Mouse (Mus musculus) Patski (cell line): ENCODE measurements around the gene Trpv2. TPM values are rescaled to one million over a fixed set of nuclear protein-coding genes. Genes with fewer than 3 reads are reported as not detected.
"Not testable (repeated sequence)": the region's sequence is repeated elsewhere in the genome, so short reads cannot be mapped to it uniquely, and the experiment has no call there.

Experiments
- ATAC-seq: fragments of 100-300 bp; one replicate; pipeline ENCODE4 v1.8.0; 2021
- CTCF ChIA-PET: fragments of 350-600 bp; sonication (Branson Sonifier 250); formaldehyde crosslinking; loops from one replicate; lab custom pipeline; 2022; ENCODE audit warnings: inconsistent platforms; lab: Charles Lee
- POLR2A ChIA-PET: fragments of 350-600 bp; sonication (Branson Sonifier 250); formaldehyde crosslinking; loops from one replicate; lab custom pipeline; 2022; ENCODE audit warnings: antibody characterized with exemption, inconsistent platforms; lab: Charles Lee
- DNase-seq: peaks from one replicate; pipeline ENCODE4 v3.0.0-alpha.2; 2011; ENCODE audit warnings: low read depth, low spot score
- H3K27me3 ChIP-seq: fragments of 371-371 bp; one replicate; pipeline ENCODE4 v1.5.1; 2021
- CTCF ChIP-seq: fragments of 100-300 bp; IDR thresholded peaks from one replicate; pipeline ENCODE4 v1.5.1; 2021
- in situ Hi-C: fragments of 300-500 bp; cut with MboI; formaldehyde crosslinking; loops from 3 replicates; pipeline ENCODE4 v1.11.1; 2018; ENCODE audit warnings: low pct_unique_long_range_greater_than_20kb, mixed read lengths
- polyA plus RNA-seq: library from polyadenylated mRNA; unstranded; gene quantifications from one replicate; pipeline ENCODE4 v1.2.3, GENCODE M21; 2021

The Trpv2 gene
- polyA plus RNA-seq, 1 experiment from 2014 or later = 0.04 TPM

- in situ Hi-C loops = loop anchor here (5.0 kb wide), 1 partner anchor 34 kb away; no protein-coding TSS in a partner anchor
- no peak for TF ChIP-seq CTCF
- ChIA-PET CTCF (no interaction called here), POLR2A (interaction anchor here (0.6 kb wide), 1 partner anchor 269 kb away, joined by 4 read pairs; no protein-coding TSS in a partner anchor)
- no peak for ATAC-seq
- no peak for DNase-seq
- H3K27me3 ChIP-seq = no peaks in the 10 kb centered on the region
These were observed 71.6 kb downstream of the Trpv2 start for GRCm38 (mm10) chr11:62645732-62646494.

DNA sequence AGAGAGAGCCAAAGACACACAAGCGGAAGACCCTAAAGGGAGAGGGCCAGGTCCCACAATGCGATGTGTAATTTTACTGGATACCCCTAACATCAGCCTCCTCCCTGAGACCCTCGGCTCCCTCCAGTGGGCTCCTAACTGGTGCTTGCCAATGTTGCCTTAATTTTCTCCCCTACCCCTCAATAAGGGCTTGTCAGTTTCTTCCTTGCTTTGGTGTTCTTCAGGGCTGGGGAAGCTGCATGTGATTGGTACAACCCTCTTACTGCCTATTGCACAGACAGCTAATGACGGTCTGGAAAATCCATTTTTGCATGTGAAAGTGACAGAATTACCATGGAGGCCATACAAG, 72.2 kb downstream of the Trpv2 start:
- POLR2A ChIA-PET = no interaction called here
- DNase-seq (no peak), ATAC-seq (no peak)
- CTCF ChIA-PET = no interaction called here
- TF ChIP-seq CTCF = no peak
- in situ Hi-C loops = loop anchor here (5.0 kb wide), 1 partner anchor 34 kb away; no protein-coding TSS in a partner anchor
- no peaks in the 10 kb centered on the region for H3K27me3 ChIP-seq

DNA sequence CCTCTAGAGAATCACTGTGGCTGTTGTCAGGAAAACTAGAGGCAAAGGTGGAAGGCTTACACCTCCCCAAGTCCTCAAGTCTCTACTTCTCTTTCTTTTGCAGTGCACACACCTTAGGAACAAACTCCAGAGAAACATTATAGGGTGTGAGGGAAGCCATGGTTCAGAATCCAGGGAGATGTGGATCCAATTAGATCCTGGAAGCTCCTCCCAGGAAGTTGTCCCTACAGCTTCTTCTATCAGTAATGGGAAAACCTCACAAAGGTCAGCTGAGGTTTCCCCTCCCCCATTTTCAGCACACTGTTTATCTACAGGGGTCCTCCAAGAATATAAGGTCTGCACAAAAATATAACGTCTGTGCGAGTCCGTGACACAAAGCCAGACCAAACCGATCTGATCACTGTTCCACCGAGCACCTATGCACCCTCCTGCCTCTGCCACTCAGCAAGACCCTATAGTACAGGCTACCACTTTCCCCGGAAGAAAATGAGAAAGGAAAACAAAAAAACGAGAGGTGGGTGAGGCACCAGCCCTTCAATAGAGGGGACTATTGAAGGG, 72.8 kb downstream of the Trpv2 start:
- CTCF ChIA-PET = interaction anchor here (0.7 kb wide), 1 partner anchor 8 kb away, joined by 3 read pairs; no protein-coding TSS in a partner anchor
- POLR2A ChIA-PET = no interaction called here
- no peak for DNase-seq
- no peaks in the 10 kb centered on the region for H3K27me3 ChIP-seq
- no peak for TF ChIP-seq CTCF
- no peak for ATAC-seq
- in situ Hi-C loops = loop anchor here (5.0 kb wide), 1 partner anchor 35 kb away; no protein-coding TSS in a partner anchor

DNA sequence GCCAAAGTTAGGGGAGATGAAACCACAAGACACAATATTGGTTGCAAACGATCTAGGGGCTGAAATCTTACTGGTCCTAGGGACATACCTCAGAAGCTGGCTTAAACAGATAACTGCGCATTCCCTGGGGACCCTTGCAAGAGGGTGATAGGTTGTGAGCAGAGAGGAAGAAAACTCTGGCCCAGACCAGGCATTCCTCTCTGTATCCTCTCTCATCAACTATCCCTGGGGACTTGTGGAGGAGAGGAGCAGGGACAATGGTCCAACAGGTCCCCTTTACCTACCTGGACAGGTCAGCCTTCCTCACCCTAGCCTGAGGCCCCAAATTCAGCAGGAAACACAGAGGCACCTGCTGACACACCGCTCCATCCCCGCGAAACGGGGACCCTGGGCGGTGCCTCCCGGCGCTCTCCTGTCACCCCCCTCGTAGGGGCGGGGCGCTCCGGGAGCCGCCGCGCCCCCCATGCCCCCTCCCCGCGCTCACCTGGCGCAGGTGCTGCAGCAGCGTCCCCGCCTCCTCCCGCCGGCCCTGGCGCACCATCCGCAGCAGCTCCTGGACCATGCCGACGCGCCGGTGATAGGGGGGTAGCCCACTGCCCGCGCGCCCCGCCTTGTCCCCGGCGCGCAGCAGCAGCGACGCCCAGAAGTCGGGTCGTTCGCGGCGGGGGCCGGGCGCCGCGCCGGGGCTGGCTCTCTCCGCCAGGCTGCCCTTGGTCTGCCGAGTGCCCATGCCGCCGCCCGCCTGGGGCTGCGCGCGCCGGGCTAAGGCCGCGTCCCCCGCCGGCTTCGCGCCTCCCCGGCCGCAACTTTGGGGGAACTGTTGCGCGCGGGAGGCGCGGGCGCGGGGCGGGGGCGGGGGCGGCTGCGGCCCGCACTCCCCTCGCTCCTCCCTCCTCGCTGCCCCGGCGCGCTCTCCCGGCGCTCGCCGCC, 73.6 kb downstream of the Trpv2 start, which contains the start of gene Lrrc75a:
Gene Lrrc75a, minus strand, starts transcription at position 863 of the 930 bp plus-strand sequence.
- ChIA-PET POLR2A (no interaction called here), CTCF (interaction anchor here (0.7 kb wide), 1 partner anchor 9 kb away, joined by 3 read pairs; no protein-coding TSS in a partner anchor)
- no peaks in the 10 kb centered on the region for H3K27me3 ChIP-seq
- TF ChIP-seq CTCF = no peak
- ATAC-seq (peak; percentile 4), DNase-seq (no peak)
- in situ Hi-C loops = loop anchor here (5.0 kb wide), 1 partner anchor 36 kb away; no protein-coding TSS in a partner anchor

GRCm38 (mm10) chr11:62648591-62649391, 74.5 kb downstream of the Trpv2 start, which contains the start of gene Mmgt2:
Gene Mmgt2 (plus strand): TSS chr11:62648664.
- ChIA-PET POLR2A (no interaction called here), CTCF (interaction anchor here (0.7 to 2.6 kb wide), 3 partner anchors 21 to 43 kb away, joined by 5 to 6 read pairs (median 6); no protein-coding TSS in a partner anchor)
- in situ Hi-C loops = loop anchor here (5.0 kb wide), 1 partner anchor 36 kb away; no protein-coding TSS in a partner anchor
- DNase-seq (peak; percentile 46), ATAC-seq (peak; percentile 91)
- peak; percentile 99 for TF ChIP-seq CTCF
- H3K27me3 ChIP-seq = no peaks in the 10 kb centered on the region

DNA sequence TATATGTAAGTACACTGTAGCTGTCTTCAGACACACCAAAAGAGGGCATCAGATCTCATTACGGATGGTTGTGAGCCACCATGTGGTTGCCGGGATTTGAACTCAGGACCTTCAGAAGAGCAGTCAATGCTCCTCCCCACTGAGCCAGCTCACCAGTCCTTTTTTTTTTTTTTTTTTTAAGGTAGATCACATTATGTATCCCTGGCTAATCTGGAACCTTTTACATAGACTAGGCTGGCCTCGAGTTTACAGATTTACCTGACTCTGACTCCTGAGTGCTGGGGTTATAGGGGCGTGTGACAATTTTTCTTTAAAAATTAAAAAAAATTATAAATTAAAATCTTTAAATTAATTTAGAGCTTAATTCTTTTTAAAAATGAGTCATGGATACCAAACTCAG, 75.5 kb downstream of the Trpv2 start:
- ChIA-PET CTCF (interaction anchor here (1.5 to 2.6 kb wide), 4 partner anchors 20 to 44 kb away, joined by 3 to 6 read pairs (median 6); no protein-coding TSS in a partner anchor), POLR2A (interaction anchor here (1.3 kb wide), 1 partner anchor 36 kb away, joined by 3 read pairs; no protein-coding TSS in a partner anchor)
- not testable (repeated sequence) for DNase-seq, ATAC-seq, H3K27me3 ChIP-seq
- in situ Hi-C loops = loop anchor here (5.0 kb wide), 1 partner anchor 38 kb away; no protein-coding TSS in a partner anchor

Other genes starting within 250 kb of the Trpv2 start
- gene Pigl, start 116.0 kb upstream of the Trpv2 start, polyA plus RNA-seq = 6.5 TPM
- gene Ncor1, start 115.9 kb upstream of the Trpv2 start, polyA plus RNA-seq = 156 TPM
- gene Cenpv, start 35.2 kb upstream of the Trpv2 start, polyA plus RNA-seq = 24.5 TPM
- 624 TPM for gene Ubb, start 23.3 kb upstream of the Trpv2 start, polyA plus RNA-seq
- 6.2 TPM for gene Lrrc75a, start 74.0 kb downstream of the Trpv2 start, polyA plus RNA-seq
- gene Mmgt2, start 74.2 kb downstream of the Trpv2 start, polyA plus RNA-seq = 55.6 TPM
- gene Zfp287, start 157.4 kb downstream of the Trpv2 start, polyA plus RNA-seq = 5.5 TPM
- gene Gm10428, start 178.6 kb downstream of the Trpv2 start, polyA plus RNA-seq = not detected
- 1.7 TPM for gene Zfp286, start 215.0 kb downstream of the Trpv2 start, polyA plus RNA-seq
- gene Trim16, start 245.7 kb downstream of the Trpv2 start, polyA plus RNA-seq = 2.8 TPM